Mouse (Mus musculus): ENCODE measurements around the gene Bsg. TPM values are rescaled to one million over a fixed set of nuclear protein-coding genes. Genes with fewer than 3 reads are reported as not detected.

Bsg gene
- polyA plus RNA-seq, 1 experiment from 2014 or later: 992 TPM

- Histone ChIP-seq H3K9ac (ENCODE audit: low read depth, low read length) (no peak overlapping the region), H3K4me1 (replicated peaks; ENCODE audit: control insufficient read depth, insufficient read depth, low read length) (peaks cover 16% of the 10 kb centered on the region), H3K27ac (ENCODE audit: low read depth, low read length) (no peak overlapping the region), H3K36me3 (ENCODE audit: control insufficient read depth, insufficient read depth, low read length) (peaks cover 46% of the 10 kb centered on the region), H3K9me3 (ENCODE audit: control insufficient read depth, low read length) (no peaks in the 10 kb centered on the region), H3K27me3 (replicated peaks; ENCODE audit: control insufficient read depth, insufficient read depth, low read length) (no peaks in the 10 kb centered on the region), H3K4me3 (ENCODE audit: low read depth, low read length) (no peak overlapping the region), H3K4me2 (no peak overlapping the region)
- no peak for DNase-seq (ENCODE audit: low spot score)
- ATAC-seq (replicated peaks; ENCODE audit: low FRiP score): no peak
- WGBS: 92% methylated on average over 2 of the region's 2 CpGs
Measured at GRCm38 (mm10) chr10:79686219-79686618, 18.1 kb upstream of the Bsg start.

- H3K36me3 ChIP-seq (ENCODE audit: control insufficient read depth, insufficient read depth, low read length): peaks cover 46% of the 10 kb centered on the region
- H3K27ac ChIP-seq (ENCODE audit: low read depth, low read length): no peak overlapping the region
Measured at GRCm38 (mm10) chr10:79686691-79687090, 17.6 kb upstream of the Bsg start.

DNA sequence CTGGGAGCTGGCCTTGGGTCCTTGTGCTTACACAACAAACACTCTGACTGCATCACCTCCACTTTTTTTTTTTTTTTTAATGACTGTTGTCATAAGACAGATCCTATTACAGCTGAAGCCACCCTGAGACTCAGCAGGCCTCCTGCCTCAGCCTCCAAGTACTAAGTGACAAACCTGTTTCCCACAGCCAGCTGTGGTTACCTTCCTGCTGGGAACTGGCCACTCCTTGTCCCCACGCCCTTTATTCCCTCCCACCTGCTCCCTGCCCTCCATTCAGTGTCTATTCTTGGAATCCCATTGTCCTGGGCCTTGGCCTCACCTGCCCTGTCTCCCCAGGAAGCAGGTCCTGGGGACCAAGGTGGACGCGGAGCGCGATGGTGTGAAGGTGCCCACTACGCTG lies 16.8 kb upstream of the Bsg start:
- WGBS: 97% methylated on average over 6 of the region's 6 CpGs

More at GRCm38 (mm10) chr10:79686691-79687090, 17.6 kb upstream of the Bsg start:
- peaks cover 16% of the 10 kb centered on the region for H3K4me1 ChIP-seq (replicated peaks; ENCODE audit: control insufficient read depth, insufficient read depth, low read length)
- DNase-seq (ENCODE audit: low spot score) (no peak), ATAC-seq (replicated peaks; ENCODE audit: low FRiP score) (no peak)
- 95% methylated on average over 1 of the region's 1 CpGs for WGBS
- no peak overlapping the region for H3K4me2 ChIP-seq
- H3K9ac ChIP-seq (ENCODE audit: low read depth, low read length): no peak overlapping the region
- H3K9me3 ChIP-seq (ENCODE audit: control insufficient read depth, low read length): no peaks in the 10 kb centered on the region
- H3K4me3 ChIP-seq (ENCODE audit: low read depth, low read length): no peak overlapping the region
- no peaks in the 10 kb centered on the region for H3K27me3 ChIP-seq (replicated peaks; ENCODE audit: control insufficient read depth, insufficient read depth, low read length)

DNA sequence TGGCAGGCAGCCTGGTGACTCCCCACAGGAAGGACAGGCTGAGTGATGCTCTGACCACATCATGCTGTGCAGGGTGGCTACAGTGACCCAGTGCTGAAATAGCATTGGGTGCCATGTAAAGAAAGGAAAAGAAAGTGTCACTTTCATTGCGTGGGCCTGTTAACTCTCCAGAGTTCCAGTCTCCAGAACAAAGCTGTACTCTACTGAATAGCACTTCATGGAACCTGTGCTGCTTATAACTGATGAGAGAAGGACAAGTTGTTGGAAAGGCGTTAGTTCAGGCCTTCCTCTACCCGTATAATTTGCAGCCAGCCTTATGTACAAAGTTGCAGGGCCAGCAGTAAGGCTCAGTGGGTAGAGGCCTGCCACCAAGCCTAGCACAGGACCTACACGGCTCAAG lies 15.6 kb upstream of the Bsg start, which contains the start of gene Gzmm:
Gzmm (plus strand) TSS at position 301 of the 400 bp plus-strand sequence.
- Histone ChIP-seq H3K9ac (ENCODE audit: low read depth, low read length) (no peak within 1 kb of the TSS), H3K4me3 (ENCODE audit: low read depth, low read length) (no peak within 1 kb of the TSS), H3K27ac (ENCODE audit: low read depth, low read length) (no peak within 1 kb of the TSS), H3K9me3 (ENCODE audit: control insufficient read depth, low read length) (no peaks in the 10 kb centered on the region), H3K4me1 (replicated peaks; ENCODE audit: control insufficient read depth, insufficient read depth, low read length) (peaks cover 9% of the 10 kb centered on the region), H3K27me3 (replicated peaks; ENCODE audit: control insufficient read depth, insufficient read depth, low read length) (no peaks in the 10 kb centered on the region), H3K36me3 (ENCODE audit: control insufficient read depth, insufficient read depth, low read length) (peaks cover 46% of the 10 kb centered on the region), H3K4me2 (no peak within 1 kb of the TSS)
- ATAC-seq (replicated peaks; ENCODE audit: low FRiP score) (no peak), DNase-seq (ENCODE audit: low spot score) (no peak)
- 75% methylated on average over 4 of the region's 4 CpGs for WGBS

More for the DNA sequence above, 16.8 kb upstream of the Bsg start:
- Histone ChIP-seq H3K27ac (ENCODE audit: low read depth, low read length) (no peak overlapping the region), H3K27me3 (replicated peaks; ENCODE audit: control insufficient read depth, insufficient read depth, low read length) (no peaks in the 10 kb centered on the region), H3K4me3 (ENCODE audit: low read depth, low read length) (no peak overlapping the region), H3K36me3 (ENCODE audit: control insufficient read depth, insufficient read depth, low read length) (peaks cover 46% of the 10 kb centered on the region), H3K9me3 (ENCODE audit: control insufficient read depth, low read length) (no peaks in the 10 kb centered on the region), H3K9ac (ENCODE audit: low read depth, low read length) (no peak overlapping the region), H3K4me2 (no peak overlapping the region), H3K4me1 (replicated peaks; ENCODE audit: control insufficient read depth, insufficient read depth, low read length) (peaks cover 16% of the 10 kb centered on the region)
- DNase-seq (ENCODE audit: low spot score) (no peak), ATAC-seq (replicated peaks; ENCODE audit: low FRiP score) (no peak)

DNA sequence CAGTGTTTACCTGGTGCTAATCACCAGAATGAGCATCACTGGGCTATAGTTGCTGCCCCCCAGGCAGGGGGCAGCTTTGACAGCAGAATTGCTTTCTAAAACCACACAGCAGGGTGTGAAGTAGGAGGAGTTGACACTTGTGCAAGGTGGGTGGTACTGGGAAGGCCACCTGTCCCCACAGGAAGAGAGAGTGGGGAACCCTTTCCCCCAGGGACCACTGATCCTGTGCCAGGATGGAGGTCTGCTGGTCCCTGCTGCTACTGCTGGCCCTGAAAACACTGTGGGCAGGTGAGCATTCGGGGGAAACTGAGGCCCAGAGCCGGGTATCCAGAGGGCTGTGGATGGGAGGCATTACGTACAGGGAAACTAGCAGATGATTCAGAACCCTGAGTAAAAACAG lies 15.1 kb upstream of the Bsg start:
- ATAC-seq (replicated peaks; ENCODE audit: low FRiP score): no peak
- Histone ChIP-seq H3K4me1 (replicated peaks; ENCODE audit: control insufficient read depth, insufficient read depth, low read length) (peaks cover 4% of the 10 kb centered on the region), H3K36me3 (ENCODE audit: control insufficient read depth, insufficient read depth, low read length) (peaks cover 43% of the 10 kb centered on the region), H3K27me3 (replicated peaks; ENCODE audit: control insufficient read depth, insufficient read depth, low read length) (no peaks in the 10 kb centered on the region), H3K4me2 (no peak overlapping the region), H3K9me3 (ENCODE audit: control insufficient read depth, low read length) (no peaks in the 10 kb centered on the region), H3K27ac (ENCODE audit: low read depth, low read length) (no peak overlapping the region), H3K9ac (ENCODE audit: low read depth, low read length) (no peak overlapping the region), H3K4me3 (ENCODE audit: low read depth, low read length) (no peak overlapping the region)
- DNase-seq (ENCODE audit: low spot score): no peak
- 91% methylated on average over 3 of the region's 3 CpGs for WGBS

- H3K4me3 ChIP-seq (ENCODE audit: low read depth, low read length): no peak overlapping the region
- H3K4me1 ChIP-seq (replicated peaks; ENCODE audit: control insufficient read depth, insufficient read depth, low read length): peaks cover 8% of the 10 kb centered on the region
- H3K27ac ChIP-seq (ENCODE audit: low read depth, low read length): no peak overlapping the region
- H3K27me3 ChIP-seq (replicated peaks; ENCODE audit: control insufficient read depth, insufficient read depth, low read length): no peaks in the 10 kb centered on the region
- DNase-seq (ENCODE audit: low spot score): no peak
- no peak overlapping the region for H3K4me2 ChIP-seq
- ATAC-seq (replicated peaks; ENCODE audit: low FRiP score): no peak
- no peak overlapping the region for H3K9ac ChIP-seq (ENCODE audit: low read depth, low read length)
- H3K36me3 ChIP-seq (ENCODE audit: control insufficient read depth, insufficient read depth, low read length): peaks cover 18% of the 10 kb centered on the region
- 84% methylated on average over 2 of the region's 2 CpGs for WGBS
- H3K9me3 ChIP-seq (ENCODE audit: control insufficient read depth, low read length): no peaks in the 10 kb centered on the region
Measured at GRCm38 (mm10) chr10:79691986-79692548, 12.2 kb upstream of the Bsg start.

GRCm38 (mm10) chr10:79693580-79694378 lies 10.5 kb upstream of the Bsg start:
- Histone ChIP-seq H3K27ac (ENCODE audit: low read depth, low read length) (no peak overlapping the region), H3K4me2 (no peak overlapping the region), H3K9ac (ENCODE audit: low read depth, low read length) (no peak overlapping the region), H3K4me1 (replicated peaks; ENCODE audit: control insufficient read depth, insufficient read depth, low read length) (peaks cover 8% of the 10 kb centered on the region), H3K27me3 (replicated peaks; ENCODE audit: control insufficient read depth, insufficient read depth, low read length) (no peaks in the 10 kb centered on the region), H3K9me3 (ENCODE audit: control insufficient read depth, low read length) (no peaks in the 10 kb centered on the region), H3K36me3 (ENCODE audit: control insufficient read depth, insufficient read depth, low read length) (peaks cover 6% of the 10 kb centered on the region; the same call in 1 of the 2 replicates), H3K4me3 (ENCODE audit: low read depth, low read length) (no peak overlapping the region)
- WGBS: 70% methylated on average over 12 of the region's 12 CpGs
- no peak for ATAC-seq (replicated peaks; ENCODE audit: low FRiP score)
- DNase-seq (ENCODE audit: low spot score): no peak

DNA sequence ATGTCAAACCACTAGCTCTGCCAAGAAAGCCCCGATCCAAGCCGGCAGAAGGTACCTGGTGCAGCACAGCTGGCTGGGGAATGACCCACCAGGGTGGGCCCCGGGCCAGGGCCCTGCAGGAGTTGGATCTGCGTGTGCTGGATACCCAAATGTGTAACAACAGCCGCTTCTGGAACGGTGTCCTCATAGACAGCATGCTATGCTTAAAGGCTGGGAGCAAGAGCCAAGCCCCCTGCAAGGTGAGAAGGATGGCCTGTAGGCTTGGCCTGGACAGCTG lies 10.0 kb upstream of the Bsg start:
- ATAC-seq (replicated peaks; ENCODE audit: low FRiP score) (no peak), DNase-seq (ENCODE audit: low spot score) (no peak)
- Histone ChIP-seq H3K4me2 (no peak overlapping the region), H3K4me3 (ENCODE audit: low read depth, low read length) (no peak overlapping the region), H3K36me3 (ENCODE audit: control insufficient read depth, insufficient read depth, low read length) (peaks cover under 1% of the 10 kb centered on the region; the same call in 1 of the 2 replicates), H3K9ac (ENCODE audit: low read depth, low read length) (no peak overlapping the region), H3K4me1 (replicated peaks; ENCODE audit: control insufficient read depth, insufficient read depth, low read length) (peaks cover 8% of the 10 kb centered on the region), H3K27ac (ENCODE audit: low read depth, low read length) (no peak overlapping the region), H3K9me3 (ENCODE audit: control insufficient read depth, low read length) (no peaks in the 10 kb centered on the region), H3K27me3 (replicated peaks; ENCODE audit: control insufficient read depth, insufficient read depth, low read length) (no peaks in the 10 kb centered on the region)
- 75% methylated on average over 6 of the region's 6 CpGs for WGBS

Data from liver, embryonic 11.5 days (tissue).